Mouse (Mus musculus) 416B (cell line): ENCODE data around the gene Thada.
"Not testable (repeated sequence)": the region's sequence is repeated elsewhere in the genome, so short reads cannot be mapped to it uniquely, and the experiment has no call there.

Experiments used
- DNase-seq: peaks from one replicate; pipeline ENCODE4 v3.0.0; 2011; ENCODE audit warnings: low read depth

The Thada gene

GRCm38 (mm10) chr17:84260226-84260625 is 205.8 kb downstream of the Thada start:
- no peak for DNase-seq

GRCm38 (mm10) chr17:84258638-84259261 is 207.3 kb downstream of the Thada start:
- DNase-seq = no peak

GRCm38 (mm10) chr17:84257927-84258532 is 208.0 kb downstream of the Thada start:
- no peak for DNase-seq

- no peak for DNase-seq
These were observed 209.7 kb downstream of the Thada start for GRCm38 (mm10) chr17:84256278-84256819.

- DNase-seq = no peak
These were observed 210.2 kb downstream of the Thada start for GRCm38 (mm10) chr17:84255841-84256240.

- DNase-seq = no peak
These were observed 214.6 kb downstream of the Thada start for GRCm38 (mm10) chr17:84251426-84251825.

- DNase-seq = no peak
These were observed 221.7 kb downstream of the Thada start for GRCm38 (mm10) chr17:84244182-84244920.

GRCm38 (mm10) chr17:84243759-84244158 is 222.2 kb downstream of the Thada start:
- DNase-seq = no peak

- DNase-seq = peak; percentile 3
These were observed 224.6 kb downstream of the Thada start for GRCm38 (mm10) chr17:84241308-84241957.

- no peak for DNase-seq
These were observed 226.2 kb downstream of the Thada start for GRCm38 (mm10) chr17:84239679-84240292.

GRCm38 (mm10) chr17:84238174-84238573 is 227.8 kb downstream of the Thada start:
- DNase-seq = peak; percentile 15

GRCm38 (mm10) chr17:84236781-84237557 is 229.0 kb downstream of the Thada start:
- DNase-seq = no peak

- peak; percentile 57 for DNase-seq
These were observed 230.5 kb downstream of the Thada start for GRCm38 (mm10) chr17:84235399-84235928.

GRCm38 (mm10) chr17:84234785-84235184 is 231.2 kb downstream of the Thada start:
- not testable (repeated sequence) for DNase-seq

- no peak for DNase-seq
These were observed 232.2 kb downstream of the Thada start for GRCm38 (mm10) chr17:84233758-84234157.

- no peak for DNase-seq
These were observed 234.6 kb downstream of the Thada start for GRCm38 (mm10) chr17:84231361-84231760.

- DNase-seq = no peak
These were observed 237.8 kb downstream of the Thada start for GRCm38 (mm10) chr17:84228223-84228622.

GRCm38 (mm10) chr17:84226681-84227080 is 239.3 kb downstream of the Thada start:
- no peak for DNase-seq

- no peak for DNase-seq
These were observed 239.8 kb downstream of the Thada start for GRCm38 (mm10) chr17:84226231-84226630.

GRCm38 (mm10) chr17:84224217-84224887 is 241.7 kb downstream of the Thada start:
- no peak for DNase-seq
